Comparison of ENCODE assay signal across 17 mouse cellular contexts in the genomic region with DNA sequence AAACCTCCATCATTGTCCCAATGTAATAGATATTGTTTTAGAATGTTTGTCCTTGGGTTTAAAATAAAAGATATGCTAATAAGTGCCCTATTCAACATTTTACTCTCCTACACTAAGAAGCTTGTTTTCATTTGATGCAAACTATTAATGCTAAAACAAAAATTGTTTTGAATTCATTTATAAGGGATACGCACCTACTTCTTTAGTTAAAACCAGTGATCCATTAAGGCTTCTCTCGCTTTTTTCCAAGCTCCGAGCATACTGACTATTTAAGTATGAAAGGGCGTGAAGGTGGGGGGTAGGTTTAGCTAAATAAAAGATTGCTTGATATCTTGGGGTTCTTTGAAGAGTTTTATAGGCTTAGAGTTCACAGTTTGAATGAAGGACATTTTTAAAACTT.
DNase-seq lines count a peak whose midpoint lies in the region; ATAC-seq and TF ChIP-seq lines count a peak whose summit lies in the region.
"Had no signal": no experiment of that assay in that cellular context is flagged by ENCODE, and none has a peak within 500 bp of the region (broad histone marks: within the 10 kb centered on the region; RNA-seq: fewer than 3 reads in every experiment).

No protein-coding gene starts in this region.

- H3K9ac ChIP-seq in forebrain, embryonic 11.5 days (ENCODE audit: low read length): no peak overlapping the region
- H3K9ac ChIP-seq in forebrain, embryonic 16.5 days (replicated peaks; ENCODE audit: low read depth, low read length): no peak overlapping the region
- no peak overlapping the region for H3K9ac ChIP-seq in forebrain, postnatal 0 days
- no peak overlapping the region for H3K9ac ChIP-seq in forebrain, embryonic 14.5 days (ENCODE audit: low read length)
- H3K9ac ChIP-seq in midbrain, embryonic 11.5 days (ENCODE audit: low read length): no peak overlapping the region
- H3K9ac ChIP-seq in midbrain, embryonic 14.5 days (replicated peaks; ENCODE audit: low read length): no peak overlapping the region
- H3K9ac ChIP-seq: embryonic facial prominence, embryonic 12.5 days had no signal

- peak overlapping the region; percentile 41; the same call in 1 of the 2 replicates for H3K27ac ChIP-seq in forebrain, embryonic 11.5 days (ENCODE audit: low read depth, low read length)
- no peak overlapping the region for H3K27ac ChIP-seq in forebrain, embryonic 16.5 days (ENCODE audit: low read length)
- H3K27ac ChIP-seq in forebrain, postnatal 0 days (ENCODE audit: low read depth, low read length): no peak overlapping the region
- no peak overlapping the region for H3K27ac ChIP-seq in forebrain, embryonic 14.5 days (ENCODE audit: low read depth, low read length)
- H3K27ac ChIP-seq in midbrain, embryonic 11.5 days (ENCODE audit: low read depth, low read length): no peak overlapping the region
- H3K27ac ChIP-seq in midbrain, embryonic 14.5 days (replicated peaks; ENCODE audit: low read depth, low read length): no peak overlapping the region
- H3K27ac ChIP-seq: embryonic facial prominence, embryonic 10.5 days; embryonic facial prominence, embryonic 12.5 days had no signal

- ATAC-seq in forebrain, embryonic 11.5 days (replicated peaks; ENCODE audit: low FRiP score): no peak
- no peak for ATAC-seq in forebrain, embryonic 16.5 days
- no peak for ATAC-seq in forebrain, postnatal 0 days
- no peak for ATAC-seq in forebrain, embryonic 14.5 days
- ATAC-seq in midbrain, embryonic 11.5 days (ENCODE audit: low FRiP score): no peak
- ATAC-seq in midbrain, embryonic 14.5 days (ENCODE audit: low FRiP score, low TSS enrichment): no peak

- TF ChIP-seq CTCF in forebrain, postnatal 0 days (IDR thresholded peaks at IDR 0.05; ENCODE audit: low read depth): no peak

- H3K4me2 ChIP-seq in forebrain, embryonic 11.5 days (ENCODE audit: low read depth, low read length, severe bottlenecking): no peak overlapping the region
- no peak overlapping the region for H3K4me2 ChIP-seq in forebrain, embryonic 16.5 days (ENCODE audit: low read length)
- no peak overlapping the region for H3K4me2 ChIP-seq in forebrain, postnatal 0 days (ENCODE audit: low read depth)
- no peak overlapping the region for H3K4me2 ChIP-seq in forebrain, embryonic 14.5 days (ENCODE audit: low read length)
- H3K4me2 ChIP-seq in midbrain, embryonic 11.5 days: no peak overlapping the region; the same call in 1 of the 2 replicates
- no peak overlapping the region for H3K4me2 ChIP-seq in midbrain, embryonic 14.5 days (ENCODE audit: low read length)
- H3K4me2 ChIP-seq: embryonic facial prominence, embryonic 12.5 days had no signal

- WGBS in forebrain, embryonic 11.5 days: 12% methylated on average over 4 of the region's 4 CpGs
- 8% methylated on average over 4 of the region's 4 CpGs for WGBS in forebrain, embryonic 16.5 days
- WGBS in forebrain, postnatal 0 days: 17% methylated on average over 4 of the region's 4 CpGs
- WGBS in forebrain, embryonic 14.5 days: 2% methylated on average over 4 of the region's 4 CpGs
- WGBS in midbrain, embryonic 11.5 days: 18% methylated on average over 4 of the region's 4 CpGs
- WGBS in midbrain, embryonic 14.5 days: 9% methylated on average over 4 of the region's 4 CpGs

- H3K36me3 ChIP-seq in forebrain, embryonic 11.5 days (ENCODE audit: control insufficient read depth, insufficient read depth, low read length): no peaks in the 10 kb centered on the region
- H3K36me3 ChIP-seq in forebrain, embryonic 16.5 days (ENCODE audit: control insufficient read depth, insufficient read depth): no peaks in the 10 kb centered on the region
- H3K36me3 ChIP-seq in forebrain, postnatal 0 days (ENCODE audit: insufficient read depth): no peaks in the 10 kb centered on the region
- H3K36me3 ChIP-seq in forebrain, embryonic 14.5 days (ENCODE audit: control insufficient read depth, insufficient read depth, low read length): no peaks in the 10 kb centered on the region
- no peaks in the 10 kb centered on the region for H3K36me3 ChIP-seq in midbrain, embryonic 11.5 days (ENCODE audit: control insufficient read depth, insufficient read depth, low read length)
- no peaks in the 10 kb centered on the region for H3K36me3 ChIP-seq in midbrain, embryonic 14.5 days (ENCODE audit: control insufficient read depth, insufficient read depth, low read length)
- H3K36me3 ChIP-seq: embryonic facial prominence, embryonic 10.5 days; embryonic facial prominence, embryonic 12.5 days had no signal

- H3K4me1 ChIP-seq in forebrain, embryonic 11.5 days (replicated peaks; ENCODE audit: control insufficient read depth, insufficient read depth, low read length): no peaks in the 10 kb centered on the region
- no peaks in the 10 kb centered on the region for H3K4me1 ChIP-seq in forebrain, embryonic 16.5 days (replicated peaks; ENCODE audit: control insufficient read depth, insufficient read depth, low read length)
- H3K4me1 ChIP-seq in forebrain, postnatal 0 days (ENCODE audit: insufficient read depth): no peaks in the 10 kb centered on the region
- no peaks in the 10 kb centered on the region for H3K4me1 ChIP-seq in forebrain, embryonic 14.5 days (ENCODE audit: control insufficient read depth, insufficient read depth, low read length)
- peaks cover 11% of the 10 kb centered on the region for H3K4me1 ChIP-seq in midbrain, embryonic 11.5 days (ENCODE audit: control insufficient read depth, insufficient read depth, low read length)
- no peaks in the 10 kb centered on the region for H3K4me1 ChIP-seq in midbrain, embryonic 14.5 days (ENCODE audit: control insufficient read depth, insufficient read depth, low read length)
- H3K4me1 ChIP-seq: embryonic facial prominence, embryonic 12.5 days had no signal

- no peak for DNase-seq in forebrain, embryonic 11.5 days (ENCODE audit: low spot score)
- peak; percentile 30 for DNase-seq in forebrain, postnatal 0 days
- DNase-seq in forebrain, embryonic 14.5 days (ENCODE audit: low spot score): no peak
- DNase-seq in midbrain, embryonic 11.5 days (ENCODE audit: low spot score, missing footprints): peak; percentile 86
- no peak for DNase-seq in midbrain, embryonic 14.5 days
- no peak for DNase-seq in gastrocnemius, postnatal 10 days
- DNase-seq: adrenal gland, adult 2 months; adrenal gland, postnatal 10 days; adrenal gland, postnatal 25 days; cerebellum, adult 11-12 months; cerebellum, adult 2 months; cerebellum, adult 9-10 months; cerebellum, postnatal 10 days; cerebellum, postnatal 25 days had no signal

- peaks cover 37% of the 10 kb centered on the region for H3K27me3 ChIP-seq in forebrain, embryonic 11.5 days (ENCODE audit: control insufficient read depth, insufficient read depth, low read length)
- peaks cover 45% of the 10 kb centered on the region for H3K27me3 ChIP-seq in forebrain, embryonic 16.5 days (replicated peaks; ENCODE audit: control insufficient read depth, insufficient read depth, low read length)
- H3K27me3 ChIP-seq in forebrain, postnatal 0 days (ENCODE audit: insufficient read depth, low read length): peaks cover 63% of the 10 kb centered on the region
- peaks cover 51% of the 10 kb centered on the region for H3K27me3 ChIP-seq in forebrain, embryonic 14.5 days (replicated peaks; ENCODE audit: control insufficient read depth, insufficient read depth, low read length)
- H3K27me3 ChIP-seq in midbrain, embryonic 11.5 days (ENCODE audit: control insufficient read depth, insufficient read depth, low read length): peaks cover 57% of the 10 kb centered on the region
- peaks cover 69% of the 10 kb centered on the region for H3K27me3 ChIP-seq in midbrain, embryonic 14.5 days (ENCODE audit: control insufficient read depth, insufficient read depth, low read length)
- H3K27me3 ChIP-seq: embryonic facial prominence, embryonic 12.5 days had no signal

- H3K9me3 ChIP-seq in forebrain, embryonic 11.5 days (ENCODE audit: control insufficient read depth, low read length): no peaks in the 10 kb centered on the region
- 0 out of 2 replicates have a peak, but pooled peaks cover 2% of the 10 kb centered on the region for H3K9me3 ChIP-seq in forebrain, embryonic 16.5 days (ENCODE audit: control insufficient read depth, low read length)
- H3K9me3 ChIP-seq in forebrain, postnatal 0 days (ENCODE audit: low read length): no peaks in the 10 kb centered on the region
- no peaks in the 10 kb centered on the region for H3K9me3 ChIP-seq in forebrain, embryonic 14.5 days (replicated peaks; ENCODE audit: control insufficient read depth, low read length)
- no peaks in the 10 kb centered on the region for H3K9me3 ChIP-seq in midbrain, embryonic 11.5 days (ENCODE audit: control insufficient read depth, low read length)
- H3K9me3 ChIP-seq in midbrain, embryonic 14.5 days (ENCODE audit: control insufficient read depth, low read length): no peaks in the 10 kb centered on the region
- H3K9me3 ChIP-seq: embryonic facial prominence, embryonic 10.5 days; embryonic facial prominence, embryonic 12.5 days had no signal

- H3K4me3 ChIP-seq in forebrain, embryonic 11.5 days (ENCODE audit: low read depth, low read length): no peak overlapping the region
- no peak overlapping the region for H3K4me3 ChIP-seq in forebrain, embryonic 16.5 days (replicated peaks; ENCODE audit: low read length)
- no peak overlapping the region for H3K4me3 ChIP-seq in forebrain, postnatal 0 days (ENCODE audit: low read depth, low read length)
- H3K4me3 ChIP-seq in forebrain, embryonic 14.5 days (ENCODE audit: low read depth, low read length): no peak overlapping the region
- H3K4me3 ChIP-seq in midbrain, embryonic 11.5 days (ENCODE audit: low read depth, low read length): no peak overlapping the region
- no peak overlapping the region for H3K4me3 ChIP-seq in midbrain, embryonic 14.5 days (replicated peaks; ENCODE audit: low read depth, low read length)
- H3K4me3 ChIP-seq: embryonic facial prominence, embryonic 10.5 days; embryonic facial prominence, embryonic 12.5 days had no signal

Comparison
In these comparisons a context has a peak if more than half of its experiments do, and no peak if none do; other contexts are left out.
1. DNase-seq: peak in forebrain, postnatal 0 days (single experiment) and midbrain, embryonic 11.5 days (single experiment); none in forebrain, embryonic 11.5 days (single experiment), forebrain, embryonic 14.5 days (single experiment), midbrain, embryonic 14.5 days (single experiment) and gastrocnemius, postnatal 10 days (single experiment).